Mouse (Mus musculus) cortical plate, adult 2 months (tissue): ENCODE data around the gene Inpp5a. TPM values are rescaled to one million over a fixed set of nuclear protein-coding genes. Genes with fewer than 3 reads are reported as not detected.

Experiments
- H3K27ac ChIP-seq: fragments of 200-500 bp; 2 replicates; pipeline ENCODE4 v1.5.1; 2012; ENCODE audit warnings: low read length, control low read depth, inconsistent platforms; ENCODE audit not compliant: insufficient read depth
- H3K4me1 ChIP-seq: fragments of 200-500 bp; 2 replicates; pipeline ENCODE4 v1.6.1; 2011; ENCODE audit warnings: low read length; ENCODE audit not compliant: control insufficient read depth, insufficient read depth
- H3K4me3 ChIP-seq: fragments of 200-500 bp; 2 replicates; pipeline ENCODE4 v1.5.1; 2011; ENCODE audit warnings: mild to moderate bottlenecking, low read length, control low read depth; ENCODE audit not compliant: insufficient read depth
- CTCF ChIP-seq: fragments of 200-500 bp; IDR thresholded peaks from 2 replicates; pipeline ENCODE4 v1.5.1; 2011; ENCODE audit warnings: mild to moderate bottlenecking, control low read depth, low read length; ENCODE audit not compliant: insufficient read depth; ENCODE audit errors: extremely low read depth
- POLR2A ChIP-seq: fragments of 200-500 bp; IDR thresholded peaks from 2 replicates; pipeline ENCODE4 v1.6.1; 2011; ENCODE audit warnings: mild to moderate bottlenecking, low read length, control low read depth; ENCODE audit not compliant: insufficient read depth; ENCODE audit errors: extremely low read depth
- polyA plus RNA-seq: library from polyadenylated mRNA; depleted of rRNA; stranded (reverse); fragments of >200 nt; gene quantifications from 2 replicates; pipeline ENCODE4 v1.2.3, GENCODE M21; 2012

Gene Inpp5a
- polyA plus RNA-seq, 1 experiment, result 27.8 TPM

DNA sequence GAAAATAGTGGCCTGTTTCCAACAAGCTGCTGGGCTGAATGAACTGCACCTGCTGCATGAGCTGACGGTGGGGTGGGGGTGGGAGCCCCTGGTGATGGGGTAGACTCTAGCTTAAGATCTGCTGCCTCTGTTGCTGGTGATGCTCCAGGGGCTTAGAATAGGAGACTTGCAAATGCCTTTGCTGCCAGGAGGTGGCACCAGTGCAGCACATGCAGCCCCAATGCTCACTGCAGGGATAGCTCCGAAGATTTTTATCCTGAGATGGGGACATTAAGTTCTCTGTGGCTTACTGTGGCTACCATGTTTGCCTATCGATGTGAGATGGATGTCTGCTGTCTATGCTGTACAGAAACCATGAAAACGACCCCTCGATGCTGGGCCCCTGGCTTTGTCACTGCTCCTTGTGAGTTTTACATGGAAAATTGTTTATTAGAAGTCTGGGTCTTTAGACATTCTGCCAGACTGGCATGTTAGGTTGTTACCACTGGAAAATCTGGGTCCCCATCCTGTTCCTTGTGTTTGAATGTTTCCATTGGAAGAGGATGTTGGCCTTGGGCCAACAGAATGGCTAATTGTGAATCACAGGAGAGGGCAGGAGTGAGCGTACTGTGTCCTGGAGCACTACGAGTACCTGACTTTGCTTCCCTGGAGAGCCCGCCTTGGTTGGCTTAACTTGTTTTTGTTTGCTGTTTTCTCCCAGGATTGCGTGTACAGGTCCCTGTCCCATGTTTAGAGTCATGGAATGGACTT, 95.5 kb downstream of the Inpp5a start:
- TF ChIP-seq POLR2A (no peak), CTCF (peak; percentile 88)

DNA sequence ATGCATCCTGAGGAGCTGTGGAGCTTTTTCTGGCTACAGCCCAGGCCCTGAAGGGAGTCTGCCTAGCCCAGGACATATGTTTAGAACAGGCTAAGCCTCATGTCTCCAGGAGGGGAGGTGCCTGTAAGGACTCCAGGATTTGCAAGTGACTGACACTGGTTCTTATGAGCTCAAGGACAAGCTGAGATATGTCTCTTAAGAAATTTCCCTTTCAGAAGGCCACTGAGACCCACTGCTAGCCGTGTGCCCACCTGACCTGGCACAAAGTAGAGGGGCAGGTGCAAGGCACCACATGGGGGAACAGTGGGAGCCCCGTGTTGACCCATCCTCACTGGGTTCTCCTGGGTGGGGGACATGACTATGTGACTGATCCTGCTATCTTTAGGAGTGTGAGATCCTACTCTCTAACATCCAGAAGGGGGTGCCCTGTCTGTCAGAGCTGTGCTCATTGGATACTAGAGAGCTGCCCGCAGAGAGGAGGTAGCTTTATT, 100.9 kb downstream of the Inpp5a start:
- no peak overlapping the region for H3K27ac ChIP-seq
- no peak overlapping the region for H3K4me3 ChIP-seq
- no peaks in the 10 kb centered on the region for H3K4me1 ChIP-seq
- no peak for TF ChIP-seq POLR2A
- TF ChIP-seq CTCF, result no peak

More for the DNA sequence above, 95.5 kb downstream of the Inpp5a start:
- Histone ChIP-seq H3K27ac (no peak overlapping the region), H3K4me3 (no peak overlapping the region), H3K4me1 (no peaks in the 10 kb centered on the region)

DNA sequence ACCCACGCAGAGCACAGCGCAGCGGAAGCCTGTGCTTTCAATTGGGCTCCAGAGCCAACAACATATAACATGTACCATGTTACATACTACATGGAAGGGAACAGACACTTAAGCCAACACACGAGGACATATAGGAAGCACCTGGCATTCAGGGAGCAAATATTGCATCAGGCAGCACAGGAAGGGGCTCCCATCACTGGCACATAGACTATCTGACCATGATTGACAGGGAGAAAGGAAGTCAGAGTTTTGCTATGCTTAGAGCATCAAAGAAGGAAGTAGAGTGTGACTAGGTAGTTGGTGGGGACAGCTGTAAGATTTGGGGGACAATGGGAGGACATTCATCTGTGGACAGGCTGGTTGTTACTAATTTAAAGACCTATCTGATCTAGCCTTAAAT, 103.4 kb downstream of the Inpp5a start:
- no peaks in the 10 kb centered on the region for H3K4me1 ChIP-seq

GRCm38 (mm10) chr7:139492946-139493345, 104.0 kb downstream of the Inpp5a start:
- peak; percentile 38; the same call in 1 of the 2 replicates for TF ChIP-seq CTCF
- TF ChIP-seq POLR2A, result no peak
- no peaks in the 10 kb centered on the region for H3K4me1 ChIP-seq
- H3K4me3 ChIP-seq, result no peak overlapping the region

More for the DNA sequence above, 103.4 kb downstream of the Inpp5a start:
- no peak overlapping the region for H3K4me3 ChIP-seq
- no peak for TF ChIP-seq POLR2A
- TF ChIP-seq CTCF, result no peak
- H3K27ac ChIP-seq, result no peak overlapping the region

GRCm38 (mm10) chr7:139495791-139496190, 106.9 kb downstream of the Inpp5a start:
- no peak overlapping the region for H3K4me3 ChIP-seq
- no peaks in the 10 kb centered on the region for H3K4me1 ChIP-seq
- TF ChIP-seq CTCF, result no peak
- no peak overlapping the region for H3K27ac ChIP-seq

More at GRCm38 (mm10) chr7:139492946-139493345, 104.0 kb downstream of the Inpp5a start:
- no peak overlapping the region for H3K27ac ChIP-seq

DNA sequence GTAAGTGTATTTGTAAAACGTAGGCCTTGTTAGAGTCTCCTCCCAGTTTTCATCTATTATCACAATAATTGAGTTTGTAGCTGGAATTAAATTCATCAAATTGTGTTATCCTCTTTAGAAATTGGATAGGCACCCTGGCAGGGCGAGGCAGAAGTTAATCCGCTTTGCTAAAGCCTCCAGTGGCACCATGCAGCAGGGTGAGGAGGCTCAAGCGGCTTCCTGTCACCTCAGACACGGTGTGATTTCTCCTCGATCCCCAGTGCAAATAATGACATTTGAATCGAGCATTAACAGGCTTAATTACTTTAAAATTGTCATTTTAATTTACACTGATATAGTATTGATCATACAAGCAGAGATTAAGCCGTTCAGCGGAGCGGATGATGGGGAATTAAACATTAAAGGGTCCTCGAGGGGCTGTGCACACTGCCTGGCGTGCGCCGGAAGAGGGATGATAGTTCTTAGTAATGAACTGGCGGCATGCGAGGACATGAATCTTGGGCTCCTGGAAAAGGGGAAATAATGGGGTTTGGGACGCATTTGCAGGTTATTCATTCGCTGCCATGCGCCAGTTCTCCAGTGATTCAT, 109.2 kb downstream of the Inpp5a start:
- TF ChIP-seq POLR2A, result no peak
- no peak overlapping the region for H3K4me3 ChIP-seq
- H3K4me1 ChIP-seq, result no peaks in the 10 kb centered on the region
- H3K27ac ChIP-seq, result no peak overlapping the region

GRCm38 (mm10) chr7:139504064-139504463, 115.2 kb downstream of the Inpp5a start:
- no peak for TF ChIP-seq CTCF
- no peak for TF ChIP-seq POLR2A
- no peak overlapping the region for H3K4me3 ChIP-seq
- no peak overlapping the region for H3K27ac ChIP-seq
- no peaks in the 10 kb centered on the region for H3K4me1 ChIP-seq

GRCm38 (mm10) chr7:139506677-139507412, 117.9 kb downstream of the Inpp5a start:
- H3K4me1 ChIP-seq, result no peaks in the 10 kb centered on the region; the same call in 1 of the 2 replicates
- H3K4me3 ChIP-seq, result no peak overlapping the region
- H3K27ac ChIP-seq, result no peak overlapping the region
- TF ChIP-seq POLR2A, result no peak
- no peak for TF ChIP-seq CTCF

GRCm38 (mm10) chr7:139508938-139509337, 120.0 kb downstream of the Inpp5a start:
- no peaks in the 10 kb centered on the region; the same call in 1 of the 2 replicates for H3K4me1 ChIP-seq
- TF ChIP-seq POLR2A (no peak), CTCF (no peak)
- H3K4me3 ChIP-seq, result no peak overlapping the region
- H3K27ac ChIP-seq, result no peak overlapping the region
